Mouse (Mus musculus) liver, postnatal 0 days (tissue): ENCODE measurements around the gene Pax6. TPM values are rescaled to one million over a fixed set of nuclear protein-coding genes. Genes with fewer than 3 reads are reported as not detected.

ENCODE experiments used
- ATAC-seq: fragments of 200-750 bp; cut with Nextera tagmentation; 2 replicates; pipeline ENCODE4 v1.8.0; 2017; ENCODE audit warnings: mild to moderate bottlenecking, moderate library complexity
- DNase-seq: peaks from one replicate; pipeline ENCODE4 v3.0.0-alpha.2; 2016
- H3K27ac ChIP-seq: fragments of 300-500 bp; sonication (generic); 2 replicates; pipeline ENCODE4 v1.5.1; 2014; ENCODE audit warnings: antibody characterized with exemption, moderate library complexity, mild to moderate bottlenecking, low read depth
- H3K27me3 ChIP-seq: fragments of 300-500 bp; sonication (generic); 2 replicates; pipeline ENCODE4 v1.6.1; 2014; ENCODE audit warnings: low read length, control low read depth, mixed read lengths; ENCODE audit not compliant: insufficient read depth
- H3K36me3 ChIP-seq: fragments of 300-500 bp; sonication (generic); replicated peaks from 2 replicates; pipeline ENCODE4 v1.6.1; 2014; ENCODE audit warnings: mild to moderate bottlenecking, control low read depth, low read length, moderate library complexity, mixed read lengths; ENCODE audit not compliant: insufficient read depth
- H3K4me1 ChIP-seq: fragments of 300-500 bp; sonication (generic); 2 replicates; pipeline ENCODE4 v1.6.1; 2014; ENCODE audit warnings: antibody characterized with exemption, mild to moderate bottlenecking, control low read depth; ENCODE audit not compliant: insufficient read depth
- H3K4me2 ChIP-seq: fragments of 300-500 bp; sonication (generic); 2 replicates; pipeline ENCODE4 v1.6.1; 2014; ENCODE audit warnings: low read depth, mild to moderate bottlenecking, low read length, moderate library complexity, mixed read lengths
- H3K4me3 ChIP-seq: fragments of 300-500 bp; sonication (generic); 2 replicates; pipeline ENCODE4 v1.5.1; 2014; ENCODE audit warnings: low read depth, low read length
- H3K9ac ChIP-seq: fragments of 300-500 bp; sonication (generic); replicated peaks from 2 replicates; pipeline ENCODE4 v1.6.1; 2014; ENCODE audit warnings: mild to moderate bottlenecking, moderate library complexity
- H3K9me3 ChIP-seq: fragments of 300-500 bp; sonication (generic); 2 replicates; pipeline ENCODE4 v1.6.1; 2016; ENCODE audit warnings: mild to moderate bottlenecking, control low read depth, low read length, mixed read lengths
- CTCF ChIP-seq: sonication (generic); IDR thresholded peaks from 2 replicates; pipeline ENCODE4 v1.5.1; 2016; ENCODE audit warnings: antibody characterized with exemption, low read depth
- EP300 ChIP-seq: IDR thresholded peaks from 2 replicates; pipeline ENCODE4 v1.6.1; 2016; ENCODE audit warnings: antibody characterized with exemption, low read depth, mild to moderate bottlenecking
- WGBS: fragments of 180-500 bp; shearing (Covaris S2); extraction: QIAGEN DNeasy Blood & Tissue Kit; methylation state at CpG from one replicate; pipeline ENCODE4 v1.1.7; 2014; ENCODE audit not compliant: insufficient replicate concordance; 5-methylcytosine and 5-hydroxymethylcytosine counted together
- polyA plus RNA-seq: library from polyadenylated mRNA; unstranded; fragments of >200 nt; fragmentation: Nextera tagmentation; extraction: Ambion mirVana; gene quantifications from 2 replicates; pipeline ENCODE4 v1.2.1, GENCODE M21; 2015

The Pax6 gene
- polyA plus RNA-seq, 1 experiment from 2014 or later, result not detected

DNA sequence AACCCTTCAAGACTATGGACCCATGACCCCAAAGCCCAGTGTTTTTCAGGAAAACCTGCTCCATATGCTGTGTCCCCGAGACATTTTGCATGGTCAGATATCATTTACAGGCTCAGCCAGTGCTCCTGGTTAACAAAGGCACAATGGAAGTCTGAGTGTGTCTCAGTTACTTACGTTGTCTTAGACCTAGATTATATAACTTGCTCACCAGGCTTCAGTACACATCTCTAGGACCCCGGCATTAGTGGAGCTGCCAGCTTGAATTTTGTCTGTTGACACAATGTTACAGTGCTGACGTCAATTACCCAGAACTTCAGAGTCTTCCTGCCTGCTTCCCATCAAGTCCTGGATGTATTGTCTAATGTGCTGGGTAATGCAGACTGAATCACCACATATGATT is 33.1 kb downstream of the Pax6 start:
- ATAC-seq, result no peak
- Histone ChIP-seq H3K9ac (no peak overlapping the region), H3K9me3 (no peaks in the 10 kb centered on the region), H3K4me1 (no peaks in the 10 kb centered on the region), H3K4me2 (no peak overlapping the region), H3K27me3 (no peaks in the 10 kb centered on the region), H3K27ac (no peak overlapping the region), H3K4me3 (no peak overlapping the region), H3K36me3 (peaks cover 4% of the 10 kb centered on the region; the same call in 1 of the 2 replicates)
- no peak for DNase-seq
- 79% methylated on average over 4 of the region's 4 CpGs for WGBS
- TF ChIP-seq EP300 (no peak), CTCF (no peak)

DNA sequence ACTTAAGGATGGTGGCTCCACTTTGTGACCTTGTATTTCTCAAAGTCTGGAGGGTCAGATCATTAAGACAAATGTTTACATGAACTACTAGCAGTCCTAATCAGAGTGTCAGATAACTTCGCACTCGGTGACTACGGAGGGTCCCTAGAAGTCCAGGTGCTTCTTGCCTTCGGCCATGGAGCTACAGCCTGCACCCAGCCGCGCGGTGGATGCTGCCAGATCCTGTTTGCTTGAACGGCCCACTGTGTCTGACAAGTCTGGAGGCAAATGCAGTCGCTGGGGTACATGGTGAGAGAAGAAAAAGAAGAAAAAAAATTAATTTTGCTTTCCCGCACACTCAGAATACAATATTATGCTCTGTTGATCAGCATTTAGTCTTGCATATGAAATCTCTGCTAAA is 33.9 kb downstream of the Pax6 start:
- Histone ChIP-seq H3K4me1 (no peaks in the 10 kb centered on the region), H3K4me3 (no peak overlapping the region), H3K27ac (no peak overlapping the region), H3K9ac (no peak overlapping the region), H3K4me2 (no peak overlapping the region), H3K27me3 (no peaks in the 10 kb centered on the region), H3K36me3 (peaks cover 4% of the 10 kb centered on the region; the same call in 1 of the 2 replicates), H3K9me3 (no peaks in the 10 kb centered on the region)
- no peak for DNase-seq
- no peak for TF ChIP-seq CTCF
- TF ChIP-seq EP300, result no peak
- 86% methylated on average over 10 of the region's 10 CpGs for WGBS
- no peak for ATAC-seq

DNA sequence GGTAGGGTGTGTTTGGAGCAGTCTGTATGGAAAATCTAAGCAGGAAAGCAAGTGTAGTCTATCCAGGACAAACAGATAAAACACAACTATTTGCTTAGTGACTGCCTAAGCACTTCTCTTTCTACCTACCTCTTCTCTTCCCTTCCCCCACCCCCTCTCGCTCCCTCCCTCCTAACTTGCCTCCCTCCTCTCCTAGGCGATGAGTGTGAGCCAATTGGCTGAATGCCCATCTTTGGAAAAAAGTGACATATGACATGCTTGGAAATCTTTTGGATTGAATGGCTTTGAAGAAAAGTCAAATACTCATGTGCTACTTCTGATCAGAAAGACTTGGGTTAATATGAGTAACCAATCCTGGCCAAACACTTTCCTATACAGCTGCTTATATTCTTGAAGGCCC is 36.6 kb downstream of the Pax6 start:
- Histone ChIP-seq H3K36me3 (no peaks in the 10 kb centered on the region; the same call in 1 of the 2 replicates), H3K27ac (no peak overlapping the region), H3K9ac (no peak overlapping the region), H3K27me3 (no peaks in the 10 kb centered on the region), H3K9me3 (no peaks in the 10 kb centered on the region), H3K4me3 (no peak overlapping the region), H3K4me2 (no peak overlapping the region), H3K4me1 (no peaks in the 10 kb centered on the region)
- no peak for ATAC-seq
- WGBS, result 63% methylated on average over 2 of the region's 2 CpGs
- TF ChIP-seq EP300, result no peak
- TF ChIP-seq CTCF, result no peak
- DNase-seq, result no peak

DNA sequence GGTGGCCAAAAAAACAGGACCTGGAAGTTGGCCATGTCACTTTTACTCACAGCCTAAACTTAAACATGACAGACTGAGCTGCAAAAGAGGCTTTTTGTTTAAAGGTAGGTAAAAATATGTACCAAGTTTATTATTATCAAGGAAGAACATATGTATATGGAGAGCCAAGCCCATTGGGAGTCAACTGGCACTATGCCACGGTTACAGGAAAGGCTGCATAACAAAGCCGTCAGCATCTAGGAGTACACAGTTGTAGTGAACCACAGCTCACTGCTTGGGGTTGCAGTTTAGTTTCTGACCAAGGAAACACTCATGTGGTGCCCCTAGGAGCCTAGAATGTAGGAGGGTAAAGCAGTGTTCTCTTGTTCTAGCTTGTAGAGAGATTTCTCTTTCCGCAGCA is 40.4 kb downstream of the Pax6 start:
- H3K27me3 ChIP-seq, result no peaks in the 10 kb centered on the region
- TF ChIP-seq EP300 (no peak), CTCF (no peak)
- WGBS, result 86% methylated on average over 3 of the region's 3 CpGs
- H3K4me3 ChIP-seq, result no peak overlapping the region
- no peak overlapping the region for H3K27ac ChIP-seq
- H3K9ac ChIP-seq, result no peak overlapping the region
- no peaks in the 10 kb centered on the region for H3K36me3 ChIP-seq
- DNase-seq, result no peak
- no peaks in the 10 kb centered on the region for H3K4me1 ChIP-seq
- ATAC-seq, result no peak
- no peak overlapping the region for H3K4me2 ChIP-seq
- H3K9me3 ChIP-seq, result no peaks in the 10 kb centered on the region

DNA sequence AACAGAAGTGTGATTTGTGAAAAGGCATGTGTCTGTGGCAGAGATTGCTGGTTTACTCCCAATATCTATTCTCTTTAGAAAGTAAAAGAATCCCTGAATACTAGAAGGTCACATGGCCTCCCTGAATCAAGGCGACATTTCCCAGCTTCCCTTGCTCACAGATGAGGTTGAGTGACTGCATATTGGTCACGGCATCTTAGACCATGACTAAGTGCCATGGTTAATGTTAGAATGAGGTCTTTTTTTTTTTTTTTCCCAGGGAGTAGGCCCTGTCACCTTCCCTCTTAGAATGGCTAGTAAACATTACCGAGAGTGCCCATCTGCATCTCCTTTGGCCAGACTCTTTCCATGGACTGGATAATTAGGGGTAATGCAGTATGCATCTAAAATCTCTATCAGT is 41.8 kb downstream of the Pax6 start:
- no peak overlapping the region for H3K4me3 ChIP-seq
- no peaks in the 10 kb centered on the region for H3K4me1 ChIP-seq
- H3K27ac ChIP-seq, result no peak overlapping the region
- no peaks in the 10 kb centered on the region for H3K9me3 ChIP-seq
- no peak overlapping the region for H3K9ac ChIP-seq
- H3K4me2 ChIP-seq, result no peak overlapping the region
- ATAC-seq, result no peak
- H3K36me3 ChIP-seq, result no peaks in the 10 kb centered on the region
- no peak for DNase-seq
- H3K27me3 ChIP-seq, result no peaks in the 10 kb centered on the region
- 70% methylated on average over 3 of the region's 3 CpGs for WGBS
- TF ChIP-seq EP300 (no peak), CTCF (no peak)

DNA sequence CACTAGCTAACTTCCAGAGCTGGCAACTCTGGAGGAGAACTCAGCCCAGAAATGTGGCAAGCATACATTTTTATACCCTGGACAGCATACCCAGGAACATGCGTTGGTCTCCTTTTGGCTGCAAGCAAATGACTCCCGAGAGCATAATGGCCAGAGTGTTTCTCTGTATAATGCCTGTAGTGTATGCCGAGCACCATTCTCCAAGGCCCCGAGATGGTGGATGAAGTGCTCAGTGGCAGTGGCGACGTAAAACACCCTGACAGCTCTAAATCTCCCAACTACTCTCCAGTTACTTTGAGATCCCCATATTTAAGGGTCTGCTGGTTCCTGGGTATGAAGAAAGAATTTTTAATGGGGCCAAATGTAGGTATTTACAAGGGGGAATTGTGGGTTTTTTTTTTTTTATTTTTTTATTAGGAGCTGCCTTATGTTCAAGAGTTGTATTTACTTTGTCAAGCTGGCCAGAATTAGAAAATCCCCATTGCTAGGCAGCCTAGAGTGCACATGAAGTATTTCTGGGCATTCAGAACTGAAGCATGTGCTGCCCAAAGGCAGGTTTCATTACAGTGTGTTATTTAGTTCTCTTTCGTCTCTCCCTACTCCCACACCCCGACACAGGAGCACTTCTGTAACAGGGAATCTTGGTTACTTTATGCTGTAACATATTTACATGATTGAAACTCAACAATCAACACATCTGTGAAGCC is 46.9 kb downstream of the Pax6 start:
- WGBS, result 87% methylated on average over 8 of the region's 8 CpGs
- ATAC-seq, result no peak
- no peak for TF ChIP-seq CTCF
- no peak for TF ChIP-seq EP300

More for the DNA sequence above, 46.9 kb downstream of the Pax6 start:
- Histone ChIP-seq H3K4me1 (no peaks in the 10 kb centered on the region), H3K9ac (no peak overlapping the region), H3K27me3 (no peaks in the 10 kb centered on the region), H3K36me3 (no peaks in the 10 kb centered on the region), H3K4me2 (no peak overlapping the region), H3K27ac (no peak overlapping the region), H3K9me3 (no peaks in the 10 kb centered on the region), H3K4me3 (no peak overlapping the region)
- DNase-seq, result no peak
